9 mouse cellular contexts compared by ENCODE assay signal in genomic region chr9:40686421-40686899, GRCm38 (mm10). TPM values are rescaled to one million over a fixed set of nuclear protein-coding genes. Genes with fewer than 3 reads are reported as not detected.
DNase-seq lines count a peak whose midpoint lies in the region; ATAC-seq and TF ChIP-seq lines count a peak whose summit lies in the region.
"Had no signal": no experiment of that assay in that cellular context is flagged by ENCODE, and none has a peak within 500 bp of the region (broad histone marks: within the 10 kb centered on the region; RNA-seq: fewer than 3 reads in every experiment).

No protein-coding gene starts in this region.

- H3K27me3 ChIP-seq in heart, adult 2 months (ENCODE audit: control insufficient read depth, insufficient read depth, low read length), result peaks cover 10% of the 10 kb centered on the region
- peaks cover 44% of the 10 kb centered on the region for H3K27me3 ChIP-seq in heart, embryonic 13.5 days (replicated peaks)
- peaks cover 41% of the 10 kb centered on the region for H3K27me3 ChIP-seq in liver, embryonic 11.5 days (replicated peaks; ENCODE audit: control insufficient read depth, insufficient read depth, low read length)
- H3K27me3 ChIP-seq in small intestine, adult 2 months (ENCODE audit: control insufficient read depth, insufficient read depth, low read length), result peaks cover 10% of the 10 kb centered on the region

- H3K79me2 ChIP-seq in heart, adult 2 months (replicated peaks; ENCODE audit: control insufficient read depth, insufficient read depth, low read length), result no peaks in the 10 kb centered on the region

- TF ChIP-seq EP300 in heart, adult 2 months (IDR thresholded peaks at IDR 0.05; ENCODE audit: insufficient read depth, low read depth, low read length), result no peak

- no peak for TF ChIP-seq POLR2A in heart, adult 2 months (IDR thresholded peaks at IDR 0.05; ENCODE audit: insufficient read depth, low read depth, low read length)
- no peak for TF ChIP-seq POLR2A in small intestine, adult 2 months (IDR thresholded peaks at IDR 0.05; ENCODE audit: low read depth, low read length)

- H3K4me2 ChIP-seq in heart, embryonic 13.5 days, result peak overlapping the region; percentile 98
- peak overlapping the region; percentile 63 for H3K4me2 ChIP-seq in liver, embryonic 11.5 days

- H3K4me3 ChIP-seq in heart, adult 2 months, result peak overlapping the region; percentile 46
- peak overlapping the region; percentile 77 for H3K4me3 ChIP-seq in heart, embryonic 13.5 days
- peak overlapping the region; percentile 58 for H3K4me3 ChIP-seq in liver, embryonic 11.5 days (ENCODE audit: low read depth, low read length)
- peak overlapping the region; percentile 74 for H3K4me3 ChIP-seq in small intestine, adult 2 months (ENCODE audit: low read depth, low read length)

- H3K36me3 ChIP-seq in heart, adult 2 months (ENCODE audit: control insufficient read depth, insufficient read depth, low read length), result no peaks in the 10 kb centered on the region
- no peaks in the 10 kb centered on the region for H3K36me3 ChIP-seq in heart, embryonic 13.5 days
- H3K36me3 ChIP-seq in liver, embryonic 11.5 days (ENCODE audit: control insufficient read depth, insufficient read depth, low read length), result no peaks in the 10 kb centered on the region
- no peaks in the 10 kb centered on the region for H3K36me3 ChIP-seq in small intestine, adult 2 months (ENCODE audit: control insufficient read depth, insufficient read depth, low read length)

- no peaks in the 10 kb centered on the region for H3K9me3 ChIP-seq in heart, embryonic 13.5 days
- no peaks in the 10 kb centered on the region for H3K9me3 ChIP-seq in liver, embryonic 11.5 days (ENCODE audit: control insufficient read depth, low read length)

- peak; percentile 42 to 54 for DNase-seq in heart, adult 2 months
- DNase-seq in heart, adult 8-10 months (ENCODE audit: low spot score), result no peak
- DNase-seq in 3T3-L1 (ENCODE audit: low read depth, low spot score), result peak; percentile 76
- DNase-seq in embryo, embryonic 10 days (ENCODE audit: low spot score), result peak; percentile 67
- peak; percentile 38 for DNase-seq in liver, embryonic 11.5 days (ENCODE audit: low spot score)

- WGBS in heart, adult 2 months, result 2% methylated on average over 23 of the region's 23 CpGs
- under 1% methylated on average over 23 of the region's 23 CpGs for WGBS in heart, embryonic 13.5 days
- 5% methylated on average over 22 of the region's 23 CpGs for WGBS in liver, embryonic 11.5 days
- WGBS in small intestine, adult 2 months, result 2% methylated on average over 22 of the region's 23 CpGs

- no peak for ATAC-seq in heart, embryonic 13.5 days (ENCODE audit: extremely low read depth, insufficient number of reproducible peaks, low FRiP score, low TSS enrichment)
- ATAC-seq in liver, embryonic 11.5 days (replicated peaks; ENCODE audit: low FRiP score), result no peak
- ATAC-seq in erythroid progenitor cell, adult 5-6 weeks (replicated peaks; ENCODE audit: low FRiP score, poor library complexity, severe bottlenecking), result no peak

- H3K4me1 ChIP-seq in heart, adult 2 months (ENCODE audit: control insufficient read depth, insufficient read depth, low read length), result no peaks in the 10 kb centered on the region; the same call in 1 of the 2 replicates
- peaks cover 5% of the 10 kb centered on the region; the same call in 1 of the 2 replicates for H3K4me1 ChIP-seq in heart, embryonic 13.5 days
- H3K4me1 ChIP-seq in liver, embryonic 11.5 days (replicated peaks; ENCODE audit: control insufficient read depth, insufficient read depth, low read length), result no peaks in the 10 kb centered on the region
- H3K4me1 ChIP-seq in small intestine, adult 2 months (ENCODE audit: control insufficient read depth, insufficient read depth, insufficient read length, low read length), result no peaks in the 10 kb centered on the region

- H3K9ac ChIP-seq in heart, adult 2 months (ENCODE audit: low read depth, low read length), result peak overlapping the region; percentile 59
- H3K9ac ChIP-seq in heart, embryonic 13.5 days, result peak overlapping the region; percentile 88
- H3K9ac ChIP-seq in liver, embryonic 11.5 days (ENCODE audit: low read depth, low read length), result peak overlapping the region; percentile 61

- intact Hi-C loops in heart, adult 2 months (cut with DNase I), result no loop called here

- no peak for TF ChIP-seq CTCF in heart, adult 2 months (IDR thresholded peaks at IDR 0.05)
- TF ChIP-seq CTCF in small intestine, adult 2 months (IDR thresholded peaks at IDR 0.05; ENCODE audit: extremely low read depth, insufficient read length, insufficient replicate concordance, low read depth, low read length), result no peak

- peak overlapping the region; percentile 55 for H3K27ac ChIP-seq in heart, adult 2 months
- peak overlapping the region; percentile 91 for H3K27ac ChIP-seq in heart, embryonic 13.5 days (replicated peaks)
- peak overlapping the region; percentile 61; the same call in 1 of the 2 replicates for H3K27ac ChIP-seq in liver, embryonic 11.5 days (ENCODE audit: low read depth, low read length)
- peak overlapping the region; percentile 75 for H3K27ac ChIP-seq in small intestine, adult 2 months (ENCODE audit: insufficient read depth, low read depth, low read length)

RNA-seq across cellular contexts. Expression of gene Clmp, which starts 0.7 kb away (rescaled TPM):
- 1 to 10 TPM; 4.4 to 5.5 TPM for total RNA-seq in heart, adult 2 months (2021)
- polyA plus RNA-seq in heart, adult 2 months (2012; rRNA removed), result 2.8 and 3.1 TPM in 2 replicates
- total RNA-seq in heart, adult 8-10 months (2022), result 1 to 10 TPM; 3.3 to 4.4 (median 4.0) TPM
- polyA plus RNA-seq in heart, embryonic 13.5 days (2015; fragmentation: Nextera tagmentation; extraction: Ambion mirVana), result 8.4 and 9.4 TPM in 2 replicates
- polyA plus RNA-seq in liver, embryonic 11.5 days (2014; fragmentation: Nextera tagmentation; extraction: Ambion mirVana), result 7.4 and 7.7 TPM in 2 replicates
- polyA plus RNA-seq in small intestine, adult 2 months (2012; rRNA removed), result 34.0 and 37.6 TPM in 2 replicates
- total RNA-seq in erythroid progenitor cell, adult 5-6 weeks (2015; ENCODE audit: low replicate concordance), result not detected in 2 replicates
- total RNA-seq in erythroid progenitor cell, adult 5-6 weeks (2017; ENCODE audit: low replicate concordance), result 1.3 TPM in 1 of 2 replicates, not detected in the other

RNA-seq across cellular contexts. Expression of gene Gm21915, which starts 16.0 kb away (rescaled TPM):
- not detected for total RNA-seq in heart, adult 2 months (2021)
- polyA plus RNA-seq in heart, adult 2 months (2012; rRNA removed), result not detected in 2 replicates
- total RNA-seq in heart, adult 8-10 months (2022), result not detected
- polyA plus RNA-seq in heart, embryonic 13.5 days (2015; fragmentation: Nextera tagmentation; extraction: Ambion mirVana), result not detected in 2 replicates
- polyA plus RNA-seq in liver, embryonic 11.5 days (2014; fragmentation: Nextera tagmentation; extraction: Ambion mirVana), result not detected in 2 replicates
- not detected in 2 replicates for polyA plus RNA-seq in small intestine, adult 2 months (2012; rRNA removed)
- not detected in 2 replicates for total RNA-seq in erythroid progenitor cell, adult 5-6 weeks (2015; ENCODE audit: low replicate concordance)
- not detected in 2 replicates for total RNA-seq in erythroid progenitor cell, adult 5-6 weeks (2017; ENCODE audit: low replicate concordance)
- total RNA-seq: left cerebral cortex, postnatal 10 days had no signal
